Mouse (Mus musculus) C3H10T1/2 (cell line): Measurements from ENCODE around the gene Dmrt2. TPM values are rescaled to one million over a fixed set of nuclear protein-coding genes. Genes with fewer than 3 reads are reported as not detected.

Experiments used
- polyA plus RNA-seq, 2 experiments: library from polyadenylated mRNA; unstranded; fragments of >200 nt; fragmentation: generic; extraction: Trizol; gene quantifications; one replicate each; pipeline ENCODE4 v1.2.1; 2012; ENCODE audit warnings: missing spikeins in 2 of 2

Dmrt2 gene
- not detected for polyA plus RNA-seq

GRCm38 (mm10) chr19:25672101-25672950 is at the start of gene Dmrt2:
TSS of gene Dmrt2 (plus strand) at chr19:25672411.

Other genes with a start within 250 kb of the Dmrt2 start
- not detected for gene Dmrt1, start 166.8 kb upstream of the Dmrt2 start, polyA plus RNA-seq
- not detected for gene Dmrt3, start 62.1 kb upstream of the Dmrt2 start, polyA plus RNA-seq